Mouse (Mus musculus) left cerebral cortex, postnatal 14 days (tissue): Measurements from ENCODE around the gene Olfr631. TPM values are rescaled to one million over a fixed set of nuclear protein-coding genes. Genes with fewer than 3 reads are reported as not detected.
"Not testable (repeated sequence)": the region's sequence is repeated elsewhere in the genome, so short reads cannot be mapped to it uniquely, and the experiment has no call there.

Experiments
- DNase-seq, 2 experiments: peaks; one replicate each; pipeline ENCODE4 v3.0.0; 2021 to 2022; ENCODE audit warnings: low spot score in 2 of 2, mixed read lengths in 1 of 2
- intact Hi-C: fragments of 180-260 bp; cut with DNase I; formaldehyde crosslinking; loops from one replicate; pipeline ENCODE4 v1.15.1; 2025
- long read RNA-seq, 2 experiments: library from polyadenylated mRNA; stranded (forward); transcript quantifications; one replicate each; pipeline ENCODE4 v2.0.0; 2021
- total RNA-seq, 2 experiments: library from RNA; stranded (reverse); gene quantifications; 2 replicates each; pipeline ENCODE4 v1.2.3; 2021

The Olfr631 gene
- not detected for total RNA-seq
- long read RNA-seq, experiment 1, result 0 reads
- long read RNA-seq, experiment 2, result 0 reads

GRCm38 (mm10) chr7:103928525-103928924 is at the start of gene Olfr631:
Gene Olfr631, plus strand, starts transcription at chr7:103928825.
- intact Hi-C loops, result no loop called here
- no peak for DNase-seq

DNA sequence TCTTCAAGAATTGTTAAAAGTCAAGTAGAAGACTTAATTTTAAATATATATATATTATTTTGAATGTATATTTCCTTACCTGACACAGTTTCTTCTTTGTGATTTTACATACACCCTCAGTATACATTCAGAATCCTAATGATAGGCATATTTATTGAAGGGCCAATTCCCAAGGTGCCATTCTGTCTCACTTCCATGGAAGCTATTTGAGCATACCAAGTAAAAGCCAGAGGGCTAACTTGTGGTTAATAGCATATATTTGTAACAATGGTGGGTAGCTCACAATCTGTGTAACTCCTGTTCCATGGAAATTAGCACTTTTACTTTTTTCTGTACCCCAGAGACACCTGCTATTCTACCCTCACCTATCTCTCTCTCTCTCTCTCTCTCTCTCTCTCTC is 42.5 kb upstream of the Olfr631 start, which contains the start of gene Olfr66:
Gene Olfr66 (minus strand): TSS at position 101 of the 400 bp plus-strand sequence.
- intact Hi-C loops, result no loop called here

GRCm38 (mm10) chr7:103894385-103894784 is 34.2 kb upstream of the Olfr631 start, which contains the start of gene Olfr64:
Gene Olfr64, minus strand, starts transcription at chr7:103894485.
- DNase-seq, result no peak
- intact Hi-C loops, result no loop called here

More for the DNA sequence above, 42.5 kb upstream of the Olfr631 start, which contains the start of gene Olfr66:
- no peak for DNase-seq

- peak in 1 of 2 experiments; percentile 3 for DNase-seq
- intact Hi-C loops, result no loop called here
These were observed 25.4 kb upstream of the Olfr631 start, which contains the start of gene Olfr65 for GRCm38 (mm10) chr7:103903187-103903586. Gene Olfr65, plus strand, starts transcription at chr7:103903487.

DNA sequence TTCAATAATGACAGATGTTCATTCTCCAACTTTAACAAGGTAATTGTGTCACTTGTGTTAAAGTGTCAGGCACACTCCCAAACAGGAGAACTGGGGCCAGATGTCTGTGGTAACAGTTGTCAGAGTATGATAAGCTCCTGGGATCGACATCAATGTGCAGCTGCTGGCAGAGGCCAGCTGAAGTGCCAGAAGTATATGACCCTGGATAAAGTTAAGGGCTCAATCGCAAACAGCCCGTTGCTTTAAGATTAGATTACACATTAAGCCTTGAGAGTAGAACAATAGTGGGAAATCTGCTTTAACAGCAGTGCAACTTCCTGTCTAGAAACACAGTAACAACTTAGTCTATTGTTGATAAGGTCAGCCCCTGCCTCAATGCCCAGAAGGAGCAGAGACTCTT is 18.6 kb upstream of the Olfr631 start:
- DNase-seq, result no peak
- intact Hi-C loops, result no loop called here

DNA sequence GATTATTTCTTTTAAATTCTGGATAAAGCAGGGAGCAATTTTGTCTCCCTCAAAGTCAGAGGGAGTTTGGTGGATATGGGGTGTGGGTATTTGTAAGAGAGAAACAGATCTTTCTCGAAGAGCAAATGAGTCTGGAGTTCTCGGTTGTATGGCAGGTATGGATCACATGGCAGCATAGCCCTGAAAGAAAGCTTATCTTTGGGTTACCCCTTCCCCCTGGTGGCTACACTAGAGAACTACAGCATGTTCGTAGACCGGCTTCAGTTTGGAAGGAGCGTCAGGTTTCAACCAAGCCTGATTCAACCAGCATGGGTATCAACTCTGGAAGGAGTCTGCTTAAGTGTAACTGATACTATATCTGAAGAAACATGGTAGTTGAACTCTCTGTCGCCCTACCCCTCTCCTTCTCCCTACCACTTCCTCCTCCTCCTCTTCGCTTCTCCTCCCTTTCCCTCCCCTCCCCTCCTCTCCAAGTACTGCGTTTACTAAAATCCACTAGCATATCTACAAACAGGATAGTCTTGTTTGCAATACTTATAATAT is 15.6 kb upstream of the Olfr631 start:
- no peak for DNase-seq
- intact Hi-C loops, result no loop called here

- no peak for DNase-seq
- intact Hi-C loops, result no loop called here
These were observed 13.3 kb upstream of the Olfr631 start for GRCm38 (mm10) chr7:103915338-103915737.

- DNase-seq, result no peak
- intact Hi-C loops, result no loop called here
These were observed 5.6 kb downstream of the Olfr631 start, which contains the start of gene Olfr632 for GRCm38 (mm10) chr7:103934264-103934663. Gene Olfr632, plus strand, starts transcription at chr7:103934347.

- peak; percentile 3 to 30 for DNase-seq
- intact Hi-C loops, result no loop called here
These were observed 14.1 kb downstream of the Olfr631 start for GRCm38 (mm10) chr7:103942730-103943129.

DNA sequence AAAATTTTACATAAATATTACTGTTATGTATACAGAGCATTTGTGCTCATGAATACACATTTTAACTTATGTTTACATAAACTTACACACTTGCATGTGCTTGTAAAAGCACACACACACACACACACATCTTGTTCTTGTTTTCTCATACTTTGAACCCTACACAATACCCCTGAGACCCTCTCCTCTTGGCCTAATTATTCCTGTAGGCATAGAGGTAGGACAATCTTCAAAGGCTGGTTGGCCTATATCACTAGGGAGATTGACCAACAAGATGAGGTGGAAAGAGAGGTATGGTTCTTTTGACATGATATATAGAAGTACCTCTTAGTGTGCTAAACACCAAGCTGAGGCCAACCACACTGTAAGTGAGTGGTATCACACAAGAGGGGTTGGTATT is 15.5 kb downstream of the Olfr631 start, which contains the start of gene Olfr633:
Gene Olfr633 (plus strand): TSS at position 301 of the 400 bp plus-strand sequence.
- no peak for DNase-seq
- intact Hi-C loops, result no loop called here

DNA sequence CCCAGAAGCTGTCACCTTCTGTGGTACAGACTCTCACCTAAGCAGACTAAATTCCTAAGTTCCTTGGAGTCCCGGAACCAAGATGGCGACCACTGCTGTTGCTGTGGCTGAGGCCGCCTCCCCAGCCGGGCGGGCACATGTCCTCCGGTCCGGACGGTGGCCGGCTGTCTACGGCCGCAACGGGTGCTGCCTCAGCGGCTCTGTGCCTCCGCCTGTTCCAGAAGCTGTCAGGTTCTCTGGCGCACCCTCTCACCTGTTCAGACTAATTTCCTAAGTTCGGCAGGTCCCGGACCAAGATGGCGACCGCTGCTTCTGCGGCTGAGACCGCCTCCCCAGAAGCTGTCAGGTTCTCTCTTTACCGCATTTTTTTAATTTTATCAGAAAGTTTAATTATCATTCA is 38.2 kb downstream of the Olfr631 start:
- DNase-seq, intact Hi-C loops: not testable (repeated sequence)

DNA sequence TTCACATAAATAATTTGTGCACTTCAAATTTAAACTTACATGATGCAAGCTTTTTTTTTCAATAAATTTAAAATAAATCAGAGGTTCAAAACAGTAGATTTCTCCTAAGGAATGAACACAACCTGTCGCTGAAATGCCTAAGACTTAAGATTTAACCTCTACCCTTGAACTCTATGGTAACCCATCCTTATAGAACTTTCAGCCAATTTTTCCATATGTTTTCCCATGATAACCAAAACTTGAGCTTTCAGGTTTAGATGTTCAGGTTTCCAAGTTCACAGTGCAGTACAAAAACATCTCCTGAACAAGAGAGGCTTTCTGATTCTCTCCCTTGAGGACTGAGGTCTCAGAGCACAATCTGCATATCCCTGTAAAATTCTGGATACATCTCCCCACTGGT is 42.2 kb downstream of the Olfr631 start, which contains the start of gene Olfr635:
Gene Olfr635 (plus strand): TSS at position 301 of the 400 bp plus-strand sequence.
- DNase-seq, result no peak
- intact Hi-C loops, result no loop called here

- intact Hi-C loops, result no loop called here
- DNase-seq, result no peak
These were observed 43.2 kb downstream of the Olfr631 start for GRCm38 (mm10) chr7:103971782-103972181.

Other genes with a start within 250 kb of the Olfr631 start
- gene Olfr625-ps1, start 246.1 kb upstream of the Olfr631 start, total RNA-seq, result not detected
- not detected for gene Olfr243, start 214.2 kb upstream of the Olfr631 start, total RNA-seq
- gene Olfr628, start 198.5 kb upstream of the Olfr631 start, total RNA-seq, result not detected
- not detected for gene Olfr629, start 183.9 kb upstream of the Olfr631 start, total RNA-seq
- not detected for gene Olfr630, start 171.5 kb upstream of the Olfr631 start, total RNA-seq
- not detected for gene Olfr69, start 157.2 kb upstream of the Olfr631 start, total RNA-seq
- not detected for gene Olfr68, start 149.1 kb upstream of the Olfr631 start, total RNA-seq
- not detected for gene Olfr67, start 137.0 kb upstream of the Olfr631 start, total RNA-seq
- 100 to 1,000 TPM; 116 to 138 TPM for gene Hbb-bt, start 114.8 kb upstream of the Olfr631 start, total RNA-seq
- 100 to 1,000 TPM; 912 to 967 TPM for gene Hbb-bs, start 100.7 kb upstream of the Olfr631 start, total RNA-seq
- gene Hbb-bh2, start 88.3 kb upstream of the Olfr631 start, total RNA-seq, result not detected
- not detected for gene Hbb-bh1, start 85.7 kb upstream of the Olfr631 start, total RNA-seq
- not detected for gene Hbb-y, start 75.6 kb upstream of the Olfr631 start, total RNA-seq
- not detected for gene Olfr66, start 42.6 kb upstream of the Olfr631 start, total RNA-seq
- gene Olfr64, start 34.3 kb upstream of the Olfr631 start, total RNA-seq, result not detected
- not detected for gene Olfr65, start 25.3 kb upstream of the Olfr631 start, total RNA-seq
- not detected for gene Olfr632, start 5.5 kb downstream of the Olfr631 start, total RNA-seq
- gene Olfr633, start 15.6 kb downstream of the Olfr631 start, total RNA-seq, result not detected
- under 1 TPM in 1 of 2 experiments, not detected in 1; 0.04 TPM for gene Olfr635, start 42.3 kb downstream of the Olfr631 start, total RNA-seq
- gene Olfr638, start 69.9 kb downstream of the Olfr631 start, total RNA-seq, result not detected
- under 1 TPM; 0.08 to 0.18 TPM for gene Olfr639, start 88.5 kb downstream of the Olfr631 start, total RNA-seq
- gene Olfr640, start 96.7 kb downstream of the Olfr631 start, total RNA-seq, result not detected
- gene Olfr641, start 106.6 kb downstream of the Olfr631 start, total RNA-seq, result not detected
- gene Olfr642, start 123.8 kb downstream of the Olfr631 start, total RNA-seq, result not detected
- not detected for gene 4930516K23Rik, start 132.6 kb downstream of the Olfr631 start, total RNA-seq
- not detected for gene Olfr644, start 143.0 kb downstream of the Olfr631 start, total RNA-seq
- not detected for gene Olfr645, start 156.6 kb downstream of the Olfr631 start, total RNA-seq
- gene Olfr646, start 176.0 kb downstream of the Olfr631 start, total RNA-seq, result not detected
- not detected for gene Ubqln5, start 201.0 kb downstream of the Olfr631 start, total RNA-seq
- not detected for gene Olfr643, start 208.6 kb downstream of the Olfr631 start, total RNA-seq
- gene Ubqln3, start 214.5 kb downstream of the Olfr631 start, total RNA-seq, result not detected
- gene Ubqlnl, start 221.7 kb downstream of the Olfr631 start, total RNA-seq, result not detected
- gene Olfm5, start 236.0 kb downstream of the Olfr631 start, total RNA-seq, result not detected